Mouse (Mus musculus): ENCODE results near the gene Sdf2. TPM values are rescaled to one million over a fixed set of nuclear protein-coding genes. Genes with fewer than 3 reads are reported as not detected.
A peak's percentile ranks its signal among the peaks of the same experiment; 100 is the strongest.
"Not testable (repeated sequence)": the region's sequence is repeated elsewhere in the genome, so short reads cannot be mapped to it uniquely, and the experiment has no call there.

Gene Sdf2
- polyA plus RNA-seq, 1 experiment from 2014 or later, result 66.6 TPM

- WGBS, result 96% methylated on average over 4 of the region's 4 CpGs
- not testable (repeated sequence) for H3K27me3 ChIP-seq (replicated peaks; ENCODE audit: control insufficient read depth, insufficient read depth, low read length); H3K9me3 ChIP-seq (ENCODE audit: control insufficient read depth); H3K9ac ChIP-seq (ENCODE audit: low read depth, low read length); H3K4me2 ChIP-seq (replicated peaks; ENCODE audit: low read depth); H3K4me3 ChIP-seq (ENCODE audit: low read depth, low read length); ATAC-seq; H3K4me1 ChIP-seq (replicated peaks; ENCODE audit: control insufficient read depth, insufficient read depth, low read length); H3K27ac ChIP-seq (ENCODE audit: low read depth, low read length)
- peaks cover 97% of the 10 kb centered on the region for H3K36me3 ChIP-seq (ENCODE audit: control insufficient read depth, insufficient read depth)
- TF ChIP-seq CTCF (IDR thresholded peaks at IDR 0.05; ENCODE audit: low read depth), result peak; percentile 53
Observed at GRCm38 (mm10) chr11:78276169-78276568, 30.6 kb downstream of the Sdf2 start.

- ATAC-seq, result no peak
- H3K4me2 ChIP-seq (replicated peaks; ENCODE audit: low read depth), result no peak overlapping the region
- H3K4me3 ChIP-seq (ENCODE audit: low read depth, low read length), result no peak overlapping the region
- H3K27me3 ChIP-seq (replicated peaks; ENCODE audit: control insufficient read depth, insufficient read depth, low read length), result no peaks in the 10 kb centered on the region
- no peak overlapping the region for H3K27ac ChIP-seq (ENCODE audit: low read depth, low read length)
- no peaks in the 10 kb centered on the region for H3K4me1 ChIP-seq (replicated peaks; ENCODE audit: control insufficient read depth, insufficient read depth, low read length)
- H3K9ac ChIP-seq (ENCODE audit: low read depth, low read length), result no peak overlapping the region
- WGBS, result 65% methylated on average over 7 of the region's 7 CpGs
- peaks cover 96% of the 10 kb centered on the region for H3K36me3 ChIP-seq (ENCODE audit: control insufficient read depth, insufficient read depth)
- TF ChIP-seq CTCF (IDR thresholded peaks at IDR 0.05; ENCODE audit: low read depth), result no peak
- H3K9me3 ChIP-seq (ENCODE audit: control insufficient read depth), result no peaks in the 10 kb centered on the region
Observed at GRCm38 (mm10) chr11:78278853-78279252, 33.3 kb downstream of the Sdf2 start.

- H3K36me3 ChIP-seq (ENCODE audit: control insufficient read depth, insufficient read depth), result peaks cover 96% of the 10 kb centered on the region
- H3K4me3 ChIP-seq (ENCODE audit: low read depth, low read length), result no peak overlapping the region
- no peaks in the 10 kb centered on the region for H3K4me1 ChIP-seq (replicated peaks; ENCODE audit: control insufficient read depth, insufficient read depth, low read length)
- H3K9me3 ChIP-seq (ENCODE audit: control insufficient read depth), result no peaks in the 10 kb centered on the region
- no peaks in the 10 kb centered on the region for H3K27me3 ChIP-seq (replicated peaks; ENCODE audit: control insufficient read depth, insufficient read depth, low read length)
- 91% methylated on average over 4 of the region's 4 CpGs for WGBS
- H3K9ac ChIP-seq (ENCODE audit: low read depth, low read length), result no peak overlapping the region
- no peak for TF ChIP-seq CTCF (IDR thresholded peaks at IDR 0.05; ENCODE audit: low read depth)
- H3K27ac ChIP-seq (ENCODE audit: low read depth, low read length), result no peak overlapping the region
- H3K4me2 ChIP-seq (replicated peaks; ENCODE audit: low read depth), result no peak overlapping the region
- no peak for ATAC-seq
Observed at GRCm38 (mm10) chr11:78279586-78279985, 34.0 kb downstream of the Sdf2 start.

- 52% methylated on average over 7 of the region's 7 CpGs for WGBS
Observed at GRCm38 (mm10) chr11:78289146-78289763, 43.7 kb downstream of the Sdf2 start.

GRCm38 (mm10) chr11:78290654-78291053 is 45.1 kb downstream of the Sdf2 start, which contains the start of gene BC030499:
Gene BC030499 (plus strand): TSS chr11:78290841.
- H3K27me3 ChIP-seq (replicated peaks; ENCODE audit: control insufficient read depth, insufficient read depth, low read length), result no peaks in the 10 kb centered on the region
- H3K27ac ChIP-seq (ENCODE audit: low read depth, low read length), result no peak within 1 kb of the TSS
- H3K4me3 ChIP-seq (ENCODE audit: low read depth, low read length), result no peak within 1 kb of the TSS
- no peaks in the 10 kb centered on the region for H3K4me1 ChIP-seq (replicated peaks; ENCODE audit: control insufficient read depth, insufficient read depth, low read length)
- no peaks in the 10 kb centered on the region for H3K9me3 ChIP-seq (ENCODE audit: control insufficient read depth)
- peaks cover 66% of the 10 kb centered on the region for H3K36me3 ChIP-seq (ENCODE audit: control insufficient read depth, insufficient read depth)
- no peak within 1 kb of the TSS for H3K4me2 ChIP-seq (replicated peaks; ENCODE audit: low read depth)
- no peak for TF ChIP-seq CTCF (IDR thresholded peaks at IDR 0.05; ENCODE audit: low read depth)
- no peak for ATAC-seq
- WGBS, result 93% methylated on average over 4 of the region's 4 CpGs
- no peak within 1 kb of the TSS for H3K9ac ChIP-seq (ENCODE audit: low read depth, low read length)

More at GRCm38 (mm10) chr11:78289146-78289763, 43.7 kb downstream of the Sdf2 start:
- H3K4me1 ChIP-seq (replicated peaks; ENCODE audit: control insufficient read depth, insufficient read depth, low read length), result no peaks in the 10 kb centered on the region
- ATAC-seq, result peak; percentile 44; the same call in 1 of the 2 replicates
- H3K4me2 ChIP-seq (replicated peaks; ENCODE audit: low read depth), result no peak overlapping the region
- H3K9me3 ChIP-seq (ENCODE audit: control insufficient read depth), result no peaks in the 10 kb centered on the region
- no peak for TF ChIP-seq CTCF (IDR thresholded peaks at IDR 0.05; ENCODE audit: low read depth)
- H3K36me3 ChIP-seq (ENCODE audit: control insufficient read depth, insufficient read depth), result peaks cover 80% of the 10 kb centered on the region
- peak overlapping the region; percentile 1; the same call in 1 of the 2 replicates for H3K27ac ChIP-seq (ENCODE audit: low read depth, low read length)
- no peaks in the 10 kb centered on the region for H3K27me3 ChIP-seq (replicated peaks; ENCODE audit: control insufficient read depth, insufficient read depth, low read length)
- H3K9ac ChIP-seq (ENCODE audit: low read depth, low read length), result no peak overlapping the region
- H3K4me3 ChIP-seq (ENCODE audit: low read depth, low read length), result no peak overlapping the region

GRCm38 (mm10) chr11:78294585-78294984 is 49.0 kb downstream of the Sdf2 start:
- Histone ChIP-seq H3K27me3 (replicated peaks; ENCODE audit: control insufficient read depth, insufficient read depth, low read length) (no peaks in the 10 kb centered on the region), H3K27ac (ENCODE audit: low read depth, low read length) (no peak overlapping the region), H3K4me3 (ENCODE audit: low read depth, low read length) (no peak overlapping the region), H3K9ac (ENCODE audit: low read depth, low read length) (no peak overlapping the region), H3K4me2 (replicated peaks; ENCODE audit: low read depth) (no peak overlapping the region), H3K9me3 (ENCODE audit: control insufficient read depth) (no peaks in the 10 kb centered on the region), H3K36me3 (ENCODE audit: control insufficient read depth, insufficient read depth) (peaks cover 28% of the 10 kb centered on the region), H3K4me1 (replicated peaks; ENCODE audit: control insufficient read depth, insufficient read depth, low read length) (no peaks in the 10 kb centered on the region)
- 0 out of 2 replicates have a peak, but pooled peaks have one; percentile 33 for ATAC-seq
- 78% methylated on average over 6 of the region's 6 CpGs for WGBS
- TF ChIP-seq CTCF (IDR thresholded peaks at IDR 0.05; ENCODE audit: low read depth), result no peak

Data from intestine, postnatal 0 days (tissue).